Mouse (Mus musculus): ENCODE measurements around the gene Dnph1. TPM values are rescaled to one million over a fixed set of nuclear protein-coding genes. Genes with fewer than 3 reads are reported as not detected.

The Dnph1 gene
- polyA plus RNA-seq, 1 experiment = 14.6 TPM

GRCm38 (mm10) chr17:46521963-46522668 is 25.6 kb downstream of the Dnph1 start:
- Histone ChIP-seq H3K27me3 (replicated peaks) (peaks cover 43% of the 10 kb centered on the region), H3K9me3 (0 out of 2 replicates have a peak, but pooled peaks cover 4% of the 10 kb centered on the region), H3K4me1 (peaks cover 25% of the 10 kb centered on the region), H3K4me3 (replicated peaks) (no peak overlapping the region), H3K36me3 (replicated peaks; ENCODE audit: low read length) (peaks cover 14% of the 10 kb centered on the region)
- TF ChIP-seq GATA1 (IDR thresholded peaks at IDR 0.05; ENCODE audit: borderline replicate concordance, low read length) (no peak), FLI1 (IDR thresholded peaks at IDR 0.05; ENCODE audit: low read length) (no peak)

GRCm38 (mm10) chr17:46525065-46525464 is 28.6 kb downstream of the Dnph1 start:
- H3K9me3 ChIP-seq = no peaks in the 10 kb centered on the region
- peaks cover 37% of the 10 kb centered on the region for H3K27me3 ChIP-seq (replicated peaks)
- peaks cover 20% of the 10 kb centered on the region for H3K4me1 ChIP-seq
- TF ChIP-seq GATA1 (IDR thresholded peaks at IDR 0.05; ENCODE audit: borderline replicate concordance, low read length) = no peak
- no peak for TF ChIP-seq FLI1 (IDR thresholded peaks at IDR 0.05; ENCODE audit: low read length)
- peaks cover 21% of the 10 kb centered on the region for H3K36me3 ChIP-seq (replicated peaks; ENCODE audit: low read length)
- no peak overlapping the region for H3K4me3 ChIP-seq (replicated peaks)

GRCm38 (mm10) chr17:46525579-46526307 is 29.2 kb downstream of the Dnph1 start:
- TF ChIP-seq GATA1 (IDR thresholded peaks at IDR 0.05; ENCODE audit: borderline replicate concordance, low read length) (no peak), FLI1 (IDR thresholded peaks at IDR 0.05; ENCODE audit: low read length) (no peak)
- H3K4me3 ChIP-seq (replicated peaks) = no peak overlapping the region
- H3K9me3 ChIP-seq = no peaks in the 10 kb centered on the region
- peaks cover 31% of the 10 kb centered on the region for H3K27me3 ChIP-seq (replicated peaks)
- H3K4me1 ChIP-seq = peaks cover 14% of the 10 kb centered on the region
- H3K36me3 ChIP-seq (replicated peaks; ENCODE audit: low read length) = peaks cover 21% of the 10 kb centered on the region

GRCm38 (mm10) chr17:46543661-46544060 is 47.1 kb downstream of the Dnph1 start:
- Histone ChIP-seq H3K9me3 (no peaks in the 10 kb centered on the region), H3K4me1 (peaks cover 32% of the 10 kb centered on the region), H3K4me3 (replicated peaks) (no peak overlapping the region), H3K36me3 (replicated peaks; ENCODE audit: low read length) (peaks cover 57% of the 10 kb centered on the region), H3K27me3 (replicated peaks) (peaks cover 12% of the 10 kb centered on the region)
- TF ChIP-seq GATA1 (IDR thresholded peaks at IDR 0.05; ENCODE audit: borderline replicate concordance, low read length) = no peak
- TF ChIP-seq FLI1 (IDR thresholded peaks at IDR 0.05; ENCODE audit: low read length) = no peak

- H3K4me3 ChIP-seq (replicated peaks) = peak within 1 kb of the TSS; percentile 93
- TF ChIP-seq FLI1 (IDR thresholded peaks at IDR 0.05; ENCODE audit: low read length) (no peak), GATA1 (IDR thresholded peaks at IDR 0.05; ENCODE audit: borderline replicate concordance, low read length) (no peak)
Measured at GRCm38 (mm10) chr17:46545813-46546564, 49.5 kb downstream of the Dnph1 start, which contains the start of gene Cul9. Gene Cul9, minus strand, starts transcription at chr17:46546388.

GRCm38 (mm10) chr17:46546591-46546990 is 50.1 kb downstream of the Dnph1 start:
- H3K4me3 ChIP-seq (replicated peaks) = peak overlapping the region; percentile 93
- H3K36me3 ChIP-seq (replicated peaks; ENCODE audit: low read length) = peaks cover 64% of the 10 kb centered on the region
- H3K27me3 ChIP-seq (replicated peaks) = no peaks in the 10 kb centered on the region
- no peaks in the 10 kb centered on the region for H3K9me3 ChIP-seq
- peaks cover 51% of the 10 kb centered on the region for H3K4me1 ChIP-seq
- TF ChIP-seq GATA1 (IDR thresholded peaks at IDR 0.05; ENCODE audit: borderline replicate concordance, low read length) (no peak), FLI1 (IDR thresholded peaks at IDR 0.05; ENCODE audit: low read length) (no peak)

More at GRCm38 (mm10) chr17:46545813-46546564, 49.5 kb downstream of the Dnph1 start, which contains the start of gene Cul9:
- peaks cover 47% of the 10 kb centered on the region for H3K4me1 ChIP-seq
- H3K36me3 ChIP-seq (replicated peaks; ENCODE audit: low read length) = peaks cover 64% of the 10 kb centered on the region
- H3K27me3 ChIP-seq (replicated peaks) = no peaks in the 10 kb centered on the region
- H3K9me3 ChIP-seq = no peaks in the 10 kb centered on the region

- TF ChIP-seq FLI1 (IDR thresholded peaks at IDR 0.05; ENCODE audit: low read length) (no peak), GATA1 (IDR thresholded peaks at IDR 0.05; ENCODE audit: borderline replicate concordance, low read length) (no peak)
- Histone ChIP-seq H3K27me3 (replicated peaks) (no peaks in the 10 kb centered on the region), H3K4me3 (replicated peaks) (peak overlapping the region; percentile 50), H3K4me1 (peaks cover 53% of the 10 kb centered on the region), H3K9me3 (no peaks in the 10 kb centered on the region), H3K36me3 (replicated peaks; ENCODE audit: low read length) (peaks cover 65% of the 10 kb centered on the region)
Measured at GRCm38 (mm10) chr17:46546995-46547394, 50.5 kb downstream of the Dnph1 start.

- H3K4me1 ChIP-seq = peaks cover 62% of the 10 kb centered on the region
- no peak overlapping the region for H3K4me3 ChIP-seq (replicated peaks)
- peaks cover 73% of the 10 kb centered on the region for H3K36me3 ChIP-seq (replicated peaks; ENCODE audit: low read length)
- H3K27me3 ChIP-seq (replicated peaks) = no peaks in the 10 kb centered on the region
- TF ChIP-seq FLI1 (IDR thresholded peaks at IDR 0.05; ENCODE audit: low read length) (no peak), GATA1 (IDR thresholded peaks at IDR 0.05; ENCODE audit: borderline replicate concordance, low read length) (no peak)
- H3K9me3 ChIP-seq = no peaks in the 10 kb centered on the region
Measured at GRCm38 (mm10) chr17:46547923-46548322, 51.4 kb downstream of the Dnph1 start.

- Histone ChIP-seq H3K27me3 (replicated peaks) (no peaks in the 10 kb centered on the region), H3K4me3 (replicated peaks) (peak overlapping the region; percentile 56), H3K4me1 (peaks cover 71% of the 10 kb centered on the region), H3K36me3 (replicated peaks; ENCODE audit: low read length) (peaks cover 75% of the 10 kb centered on the region), H3K9me3 (no peaks in the 10 kb centered on the region)
- TF ChIP-seq GATA1 (IDR thresholded peaks at IDR 0.05; ENCODE audit: borderline replicate concordance, low read length) = no peak
- no peak for TF ChIP-seq FLI1 (IDR thresholded peaks at IDR 0.05; ENCODE audit: low read length)
Measured at GRCm38 (mm10) chr17:46548741-46549140, 52.2 kb downstream of the Dnph1 start.

All from megakaryocyte, embryonic 14.5 days (primary cell).